Comparison of ENCODE assay signal across 7 mouse cellular contexts in genomic region chr4:133671184-133671880, GRCm38 (mm10). TPM values are rescaled to one million over a fixed set of nuclear protein-coding genes. Genes with fewer than 3 reads are reported as not detected.
DNase-seq lines count a peak whose midpoint lies in the region; ATAC-seq and TF ChIP-seq lines count a peak whose summit lies in the region.

No protein-coding gene starts in this region.

- peak overlapping the region; percentile 78 for H3K4me2 ChIP-seq in limb, embryonic 12.5 days
- H3K4me2 ChIP-seq in midbrain, embryonic 14.5 days (ENCODE audit: low read length): peak overlapping the region; percentile 81

- no peak for TF ChIP-seq POLR2A in kidney, adult 2 months (IDR thresholded peaks at IDR 0.05; ENCODE audit: low read depth, low read length)
- no peak for TF ChIP-seq POLR2A in spleen, adult 2 months (IDR thresholded peaks at IDR 0.05; ENCODE audit: low read depth, low read length)

- peaks cover 63% of the 10 kb centered on the region for H3K4me1 ChIP-seq in embryonic facial prominence, embryonic 10.5 days
- H3K4me1 ChIP-seq in kidney, adult 2 months (ENCODE audit: control insufficient read depth, insufficient read depth, low read length): peaks cover 26% of the 10 kb centered on the region; the same call in 1 of the 2 replicates
- H3K4me1 ChIP-seq in limb, embryonic 12.5 days (replicated peaks): peaks cover 44% of the 10 kb centered on the region
- H3K4me1 ChIP-seq in midbrain, embryonic 14.5 days (ENCODE audit: control insufficient read depth, insufficient read depth, low read length): peaks cover 18% of the 10 kb centered on the region; the same call in 1 of the 2 replicates
- H3K4me1 ChIP-seq in spleen, adult 2 months (ENCODE audit: control insufficient read depth, insufficient read depth, insufficient read length): peaks cover 28% of the 10 kb centered on the region; the same call in 1 of the 2 replicates

- peaks cover 20% of the 10 kb centered on the region for H3K36me3 ChIP-seq in embryonic facial prominence, embryonic 10.5 days (replicated peaks)
- H3K36me3 ChIP-seq in kidney, adult 2 months (ENCODE audit: control insufficient read depth, insufficient read depth, low read length): no peaks in the 10 kb centered on the region
- peaks cover 16% of the 10 kb centered on the region; the same call in 1 of the 2 replicates for H3K36me3 ChIP-seq in limb, embryonic 12.5 days
- 0 out of 2 replicates have a peak, but pooled peaks cover 4% of the 10 kb centered on the region for H3K36me3 ChIP-seq in midbrain, embryonic 14.5 days (ENCODE audit: control insufficient read depth, insufficient read depth, low read length)
- peaks cover 4% of the 10 kb centered on the region; the same call in 1 of the 2 replicates for H3K36me3 ChIP-seq in spleen, adult 2 months (ENCODE audit: control insufficient read depth, insufficient read depth, low read length)

- peak overlapping the region; percentile 69 for H3K4me3 ChIP-seq in embryonic facial prominence, embryonic 10.5 days
- peak overlapping the region; percentile 98 for H3K4me3 ChIP-seq in kidney, adult 2 months (ENCODE audit: insufficient read depth, low read depth, low read length)
- peak overlapping the region; percentile 75 for H3K4me3 ChIP-seq in limb, embryonic 12.5 days (replicated peaks)
- peak overlapping the region; percentile 74 for H3K4me3 ChIP-seq in midbrain, embryonic 14.5 days (replicated peaks; ENCODE audit: low read depth, low read length)
- peak overlapping the region; percentile 68 for H3K4me3 ChIP-seq in spleen, adult 2 months (ENCODE audit: extremely low read depth, insufficient read depth, insufficient read length)

- peak overlapping the region; percentile 97 for H3K27ac ChIP-seq in embryonic facial prominence, embryonic 10.5 days (replicated peaks)
- peak overlapping the region; percentile 100 for H3K27ac ChIP-seq in kidney, adult 2 months (ENCODE audit: insufficient read depth, low read depth, low read length)
- H3K27ac ChIP-seq in limb, embryonic 12.5 days: peak overlapping the region; percentile 98
- H3K27ac ChIP-seq in midbrain, embryonic 14.5 days (replicated peaks; ENCODE audit: low read depth, low read length): peak overlapping the region; percentile 95
- peak overlapping the region; percentile 96 for H3K27ac ChIP-seq in spleen, adult 2 months (ENCODE audit: insufficient read depth, low read length)

- H3K27me3 ChIP-seq in embryonic facial prominence, embryonic 10.5 days (replicated peaks; ENCODE audit: low read depth, poor library complexity, severe bottlenecking): no peaks in the 10 kb centered on the region
- H3K27me3 ChIP-seq in kidney, adult 2 months (replicated peaks; ENCODE audit: control insufficient read depth, insufficient read depth, low read length): no peaks in the 10 kb centered on the region
- no peaks in the 10 kb centered on the region for H3K27me3 ChIP-seq in limb, embryonic 12.5 days
- no peaks in the 10 kb centered on the region for H3K27me3 ChIP-seq in midbrain, embryonic 14.5 days (ENCODE audit: control insufficient read depth, insufficient read depth, low read length)
- no peaks in the 10 kb centered on the region for H3K27me3 ChIP-seq in spleen, adult 2 months (ENCODE audit: control insufficient read depth, insufficient read depth, low read length)

- no peaks in the 10 kb centered on the region for H3K9me3 ChIP-seq in embryonic facial prominence, embryonic 10.5 days
- no peaks in the 10 kb centered on the region for H3K9me3 ChIP-seq in limb, embryonic 12.5 days
- H3K9me3 ChIP-seq in midbrain, embryonic 14.5 days (ENCODE audit: control insufficient read depth, low read length): no peaks in the 10 kb centered on the region

- peak; percentile 85 for TF ChIP-seq CTCF in kidney, adult 2 months (conservative IDR thresholded peaks at IDR 0.05; ENCODE audit: insufficient read depth, insufficient read length, low read depth, low read length)
- peak; percentile 92 for TF ChIP-seq CTCF in spleen, adult 2 months (IDR thresholded peaks at IDR 0.05; ENCODE audit: extremely low read depth, insufficient read depth, insufficient read length, insufficient replicate concordance)

- 9% methylated on average over 13 of the region's 13 CpGs for WGBS in embryonic facial prominence, embryonic 10.5 days
- 1% methylated on average over 13 of the region's 13 CpGs for WGBS in kidney, adult 2 months
- WGBS in limb, embryonic 12.5 days: 4% methylated on average over 13 of the region's 13 CpGs
- WGBS in midbrain, embryonic 14.5 days: 3% methylated on average over 13 of the region's 13 CpGs
- WGBS in spleen, adult 2 months: under 1% methylated on average over 13 of the region's 13 CpGs

- peak overlapping the region; percentile 84 for H3K9ac ChIP-seq in limb, embryonic 12.5 days (replicated peaks)
- peak overlapping the region; percentile 82 for H3K9ac ChIP-seq in midbrain, embryonic 14.5 days (replicated peaks; ENCODE audit: low read length)

- peak; percentile 78 for DNase-seq in adrenal gland, adult 8-10 months
- peak; percentile 88 for DNase-seq in embryonic facial prominence, embryonic 10.5 days (ENCODE audit: low spot score)
- DNase-seq in heart, adult 11 months: peak; percentile 98
- DNase-seq in kidney, adult 2 months: peak; percentile 92
- DNase-seq in midbrain, embryonic 14.5 days: peak; percentile 91
- DNase-seq in spleen, adult 2 months (ENCODE audit: low read depth in 1 of 2, low spot score in 2 of 2): peak in 1 of 2 experiments; percentile 80

- no peak for ATAC-seq in limb, embryonic 12.5 days (ENCODE audit: insufficient number of reproducible peaks, insufficient read depth, low FRiP score, low TSS enrichment, low read depth)
- no peak for ATAC-seq in midbrain, embryonic 14.5 days (ENCODE audit: low FRiP score, low TSS enrichment)

RNA-seq across cellular contexts. Expression of gene Pigv, which starts 1.1 kb away (rescaled TPM):
- 10 to 100 TPM; 26.0 to 31.0 (median 27.3) TPM for total RNA-seq in adrenal gland, adult 8-10 months (2022)
- polyA plus RNA-seq in embryonic facial prominence, embryonic 10.5 days (2016; fragmentation: Nextera tagmentation; extraction: Ambion mirVana): 14.8 TPM in 2 replicates
- polyA plus RNA-seq in kidney, adult 2 months (2012; rRNA removed): 15.8 and 16.2 TPM in 2 replicates
- 16.3 and 21.6 TPM in 2 replicates for polyA plus RNA-seq in limb, embryonic 12.5 days (2016; fragmentation: Nextera tagmentation; extraction: Ambion mirVana)
- polyA plus RNA-seq in midbrain, embryonic 14.5 days (2014; fragmentation: Nextera tagmentation; extraction: Ambion mirVana): 9.4 and 10.8 TPM in 2 replicates
- polyA plus RNA-seq in spleen, adult 2 months (2012; rRNA removed): 14.5 and 16.0 TPM in 2 replicates

RNA-seq across cellular contexts. Expression of gene Zdhhc18, which starts 21.4 kb away (rescaled TPM):
- total RNA-seq in adrenal gland, adult 8-10 months (2022): 10 to 100 TPM; 17.9 to 39.5 (median 29.0) TPM
- polyA plus RNA-seq in embryonic facial prominence, embryonic 10.5 days (2016; fragmentation: Nextera tagmentation; extraction: Ambion mirVana): 2.3 and 3.0 TPM in 2 replicates
- polyA plus RNA-seq in kidney, adult 2 months (2012; rRNA removed): 28.7 and 31.6 TPM in 2 replicates
- polyA plus RNA-seq in limb, embryonic 12.5 days (2016; fragmentation: Nextera tagmentation; extraction: Ambion mirVana): 4.0 and 7.1 TPM in 2 replicates
- 3.8 and 5.8 TPM in 2 replicates for polyA plus RNA-seq in midbrain, embryonic 14.5 days (2014; fragmentation: Nextera tagmentation; extraction: Ambion mirVana)
- 133 and 134 TPM in 2 replicates for polyA plus RNA-seq in spleen, adult 2 months (2012; rRNA removed)
